Mouse (Mus musculus) ovary, postnatal 14 days (tissue): ENCODE measurements around the gene Esf1.
"Not testable (repeated sequence)": the region's sequence is repeated elsewhere in the genome, so short reads cannot be mapped to it uniquely, and the experiment has no call there.

Experiments
- DNase-seq: peaks from one replicate; pipeline ENCODE4 v3.0.0; 2022; ENCODE audit warnings: low spot score

Gene Esf1

DNA sequence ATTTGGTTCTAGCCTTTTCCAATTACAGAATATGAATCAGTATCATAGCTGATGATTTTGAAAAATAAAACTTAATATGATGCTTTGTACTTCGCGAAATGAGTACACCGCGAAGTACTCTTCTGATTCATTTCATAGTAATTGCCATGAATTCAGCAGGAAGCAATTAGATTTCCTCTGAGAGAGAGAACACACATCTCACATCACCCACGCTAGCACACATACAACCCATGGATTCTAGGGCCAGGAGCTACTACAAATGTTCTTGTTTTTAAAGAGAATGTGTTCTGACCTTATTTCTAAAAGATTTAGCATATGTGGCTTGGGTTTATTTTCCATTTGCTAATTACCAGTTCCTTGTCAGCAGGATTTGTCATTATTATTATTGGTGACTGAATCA, 76.9 kb downstream of the Esf1 start:
- DNase-seq = no peak

DNA sequence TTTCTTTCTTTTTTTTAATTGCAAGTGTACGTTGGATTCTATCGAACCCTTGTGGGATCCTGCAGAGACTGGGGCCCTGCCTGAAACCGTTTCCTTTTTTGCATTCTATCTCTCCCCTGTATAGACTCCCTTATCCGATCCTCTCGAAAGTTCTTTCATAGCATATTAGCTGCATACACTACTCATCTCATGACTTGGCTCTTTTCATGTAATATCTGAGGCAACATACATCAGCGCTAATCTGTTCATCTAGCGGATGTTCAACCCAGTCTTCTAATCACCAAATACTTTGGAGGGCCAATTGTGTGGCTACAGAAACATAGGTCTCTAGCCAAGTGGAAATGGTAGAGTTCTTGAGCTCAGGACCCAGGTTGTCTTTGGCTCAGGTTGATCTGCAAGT, 86.1 kb downstream of the Esf1 start:
- DNase-seq = no peak

- no peak for DNase-seq
Measured at GRCm38 (mm10) chr2:140080747-140081577, 89.4 kb downstream of the Esf1 start.

GRCm38 (mm10) chr2:140079284-140079683, 91.1 kb downstream of the Esf1 start:
- not testable (repeated sequence) for DNase-seq

DNA sequence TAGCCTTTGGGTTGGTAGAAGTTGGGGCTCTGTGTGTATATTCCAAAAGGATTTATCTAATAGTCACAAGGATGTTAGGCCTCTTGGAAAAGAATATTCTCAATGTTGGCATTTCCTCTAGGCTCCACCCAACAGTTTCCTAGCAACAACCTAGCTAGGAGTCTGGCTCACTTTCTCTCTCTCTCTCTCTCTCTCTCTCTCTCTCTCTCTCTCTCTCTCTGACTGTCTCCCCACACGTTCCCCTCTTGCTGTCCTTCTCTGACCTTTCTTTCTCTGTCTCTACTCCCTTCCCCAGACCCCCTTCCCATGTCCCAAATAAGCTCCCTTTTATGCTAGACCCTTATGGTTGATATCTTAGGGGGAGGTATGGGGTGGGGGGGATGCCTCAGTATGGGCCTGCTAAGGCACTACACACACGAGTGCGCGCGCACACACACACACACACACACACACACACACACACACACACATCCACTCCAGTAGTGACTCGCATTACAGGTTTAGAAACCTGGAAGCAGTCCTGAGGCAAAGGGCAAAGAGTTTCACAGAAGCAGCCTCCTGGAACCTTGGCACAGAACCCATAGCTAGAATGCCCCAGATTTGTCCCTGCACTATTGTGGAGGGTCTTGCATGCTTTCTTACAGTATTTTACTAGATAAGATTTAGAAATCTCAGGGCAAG, 91.6 kb downstream of the Esf1 start:
- no peak for DNase-seq

GRCm38 (mm10) chr2:140077476-140077875, 92.9 kb downstream of the Esf1 start:
- DNase-seq = no peak

- DNase-seq = no peak
Measured at GRCm38 (mm10) chr2:140075150-140075549, 95.2 kb downstream of the Esf1 start.
